Mouse (Mus musculus): Measurements from ENCODE around the gene Rnf150. TPM values are rescaled to one million over a fixed set of nuclear protein-coding genes. Genes with fewer than 3 reads are reported as not detected.

Gene Rnf150
- polyA plus RNA-seq, 1 experiment = 1.4 TPM

GRCm38 (mm10) chr8:82846098-82846497 lies 17.1 kb upstream of the Rnf150 start:
- TF ChIP-seq CTCF (IDR thresholded peaks at IDR 0.05; ENCODE audit: control insufficient read depth, insufficient read depth, low read length) (no peak), POLR2A (IDR thresholded peaks at IDR 0.05; ENCODE audit: borderline replicate concordance, control insufficient read depth, low read depth, low read length) (no peak)
- WGBS = 6% methylated on average over 2 of the region's 2 CpGs
- Histone ChIP-seq H3K27ac (ENCODE audit: control insufficient read depth, insufficient read depth, low read depth, low read length, poor library complexity) (no peak overlapping the region), H3K4me1 (ENCODE audit: control insufficient read depth, insufficient read depth, low read length) (no peaks in the 10 kb centered on the region; the same call in 1 of the 2 replicates), H3K4me3 (replicated peaks; ENCODE audit: control insufficient read depth, low read depth, low read length) (no peak overlapping the region)

- Histone ChIP-seq H3K27ac (ENCODE audit: control insufficient read depth, insufficient read depth, low read depth, low read length, poor library complexity) (no peak overlapping the region), H3K4me1 (ENCODE audit: control insufficient read depth, insufficient read depth, low read length) (no peaks in the 10 kb centered on the region; the same call in 1 of the 2 replicates), H3K4me3 (replicated peaks; ENCODE audit: control insufficient read depth, low read depth, low read length) (no peak overlapping the region)
- TF ChIP-seq POLR2A (IDR thresholded peaks at IDR 0.05; ENCODE audit: borderline replicate concordance, control insufficient read depth, low read depth, low read length) = no peak
- no peak for TF ChIP-seq CTCF (IDR thresholded peaks at IDR 0.05; ENCODE audit: control insufficient read depth, insufficient read depth, low read length)
- WGBS = 62% methylated on average over 4 of the region's 4 CpGs
Observed at GRCm38 (mm10) chr8:82846730-82847129, 16.4 kb upstream of the Rnf150 start.

GRCm38 (mm10) chr8:82858541-82859342 lies 4.4 kb upstream of the Rnf150 start:
- WGBS = 49% methylated on average over 9 of the region's 9 CpGs
- TF ChIP-seq CTCF (IDR thresholded peaks at IDR 0.05; ENCODE audit: control insufficient read depth, insufficient read depth, low read length) (no peak), POLR2A (IDR thresholded peaks at IDR 0.05; ENCODE audit: borderline replicate concordance, control insufficient read depth, low read depth, low read length) (no peak)
- H3K27ac ChIP-seq (ENCODE audit: control insufficient read depth, insufficient read depth, low read depth, low read length, poor library complexity) = no peak overlapping the region
- H3K4me3 ChIP-seq (replicated peaks; ENCODE audit: control insufficient read depth, low read depth, low read length) = no peak overlapping the region
- no peaks in the 10 kb centered on the region for H3K4me1 ChIP-seq (ENCODE audit: control insufficient read depth, insufficient read depth, low read length)

GRCm38 (mm10) chr8:82859343-82859620 lies 3.9 kb upstream of the Rnf150 start:
- Histone ChIP-seq H3K4me3 (replicated peaks; ENCODE audit: control insufficient read depth, low read depth, low read length) (no peak overlapping the region), H3K4me1 (ENCODE audit: control insufficient read depth, insufficient read depth, low read length) (no peaks in the 10 kb centered on the region), H3K27ac (ENCODE audit: control insufficient read depth, insufficient read depth, low read depth, low read length, poor library complexity) (no peak overlapping the region)
- 39% methylated on average over 2 of the region's 2 CpGs for WGBS
- TF ChIP-seq CTCF (IDR thresholded peaks at IDR 0.05; ENCODE audit: control insufficient read depth, insufficient read depth, low read length) = no peak

- TF ChIP-seq POLR2A (IDR thresholded peaks at IDR 0.05; ENCODE audit: borderline replicate concordance, control insufficient read depth, low read depth, low read length) = no peak
- no peak for TF ChIP-seq CTCF (IDR thresholded peaks at IDR 0.05; ENCODE audit: control insufficient read depth, insufficient read depth, low read length)
- under 1% methylated on average over 80 of the region's 80 CpGs for WGBS
- no peaks in the 10 kb centered on the region for H3K4me1 ChIP-seq (ENCODE audit: control insufficient read depth, insufficient read depth, low read length)
- H3K4me3 ChIP-seq (replicated peaks; ENCODE audit: control insufficient read depth, low read depth, low read length) = peak overlapping the region; percentile 79
- H3K27ac ChIP-seq (ENCODE audit: control insufficient read depth, insufficient read depth, low read depth, low read length, poor library complexity) = 0 out of 2 replicates have a peak overlapping the region, but pooled peaks have one; percentile 12
Observed at GRCm38 (mm10) chr8:82863745-82864520, 777 bp downstream of the Rnf150 start.

- peak overlapping the region; percentile 79 for H3K4me3 ChIP-seq (replicated peaks; ENCODE audit: control insufficient read depth, low read depth, low read length)
- no peak overlapping the region for H3K27ac ChIP-seq (ENCODE audit: control insufficient read depth, insufficient read depth, low read depth, low read length, poor library complexity)
- TF ChIP-seq POLR2A (IDR thresholded peaks at IDR 0.05; ENCODE audit: borderline replicate concordance, control insufficient read depth, low read depth, low read length) (no peak), CTCF (IDR thresholded peaks at IDR 0.05; ENCODE audit: control insufficient read depth, insufficient read depth, low read length) (no peak)
- H3K4me1 ChIP-seq (ENCODE audit: control insufficient read depth, insufficient read depth, low read length) = no peaks in the 10 kb centered on the region
- 1% methylated on average over 10 of the region's 10 CpGs for WGBS
Observed at GRCm38 (mm10) chr8:82864521-82864818, 1.3 kb downstream of the Rnf150 start.

- Histone ChIP-seq H3K4me1 (ENCODE audit: control insufficient read depth, insufficient read depth, low read length) (no peaks in the 10 kb centered on the region), H3K4me3 (replicated peaks; ENCODE audit: control insufficient read depth, low read depth, low read length) (no peak overlapping the region), H3K27ac (ENCODE audit: control insufficient read depth, insufficient read depth, low read depth, low read length, poor library complexity) (no peak overlapping the region)
- TF ChIP-seq CTCF (IDR thresholded peaks at IDR 0.05; ENCODE audit: control insufficient read depth, insufficient read depth, low read length) = no peak
- WGBS = 47% methylated on average over 5 of the region's 5 CpGs
Observed at GRCm38 (mm10) chr8:82865239-82865638, 2.1 kb downstream of the Rnf150 start.

- Histone ChIP-seq H3K27ac (ENCODE audit: control insufficient read depth, insufficient read depth, low read depth, low read length, poor library complexity) (no peak overlapping the region), H3K4me3 (replicated peaks; ENCODE audit: control insufficient read depth, low read depth, low read length) (no peak overlapping the region), H3K4me1 (ENCODE audit: control insufficient read depth, insufficient read depth, low read length) (no peaks in the 10 kb centered on the region)
- no peak for TF ChIP-seq CTCF (IDR thresholded peaks at IDR 0.05; ENCODE audit: control insufficient read depth, insufficient read depth, low read length)
- TF ChIP-seq POLR2A (IDR thresholded peaks at IDR 0.05; ENCODE audit: borderline replicate concordance, control insufficient read depth, low read depth, low read length) = no peak
- 67% methylated on average over 1 of the region's 1 CpGs for WGBS
Observed at GRCm38 (mm10) chr8:82866251-82866650, 3.1 kb downstream of the Rnf150 start.
